7 mouse cellular contexts compared by ENCODE assay signal in genomic region chr2:5314530-5315166, GRCm38 (mm10).
DNase-seq lines count a peak whose midpoint lies in the region; ATAC-seq lines count a peak whose summit lies in the region.

No protein-coding gene starts in this region.

- no peaks in the 10 kb centered on the region for H3K27me3 ChIP-seq in embryonic facial prominence, embryonic 11.5 days (ENCODE audit: control insufficient read depth, insufficient read depth, low read length)
- no peaks in the 10 kb centered on the region for H3K27me3 ChIP-seq in hindbrain, embryonic 15.5 days
- no peaks in the 10 kb centered on the region for H3K27me3 ChIP-seq in neural tube, embryonic 11.5 days (ENCODE audit: control insufficient read depth, insufficient read depth, low read length)

- H3K4me2 ChIP-seq in embryonic facial prominence, embryonic 11.5 days (ENCODE audit: low read depth, low read length): no peak overlapping the region
- no peak overlapping the region for H3K4me2 ChIP-seq in hindbrain, embryonic 15.5 days
- H3K4me2 ChIP-seq in neural tube, embryonic 11.5 days (ENCODE audit: low read depth): no peak overlapping the region

- peak; percentile 87 for ATAC-seq in embryonic facial prominence, embryonic 11.5 days (replicated peaks; ENCODE audit: insufficient number of reproducible peaks, low FRiP score, low TSS enrichment, low read depth)
- ATAC-seq in hindbrain, embryonic 15.5 days (ENCODE audit: low FRiP score, low read depth): peak; percentile 71
- ATAC-seq in neural tube, embryonic 11.5 days (ENCODE audit: insufficient read depth, low FRiP score, low TSS enrichment): peak; percentile 79; the same call in 1 of the 2 replicates

- no peaks in the 10 kb centered on the region for H3K36me3 ChIP-seq in embryonic facial prominence, embryonic 11.5 days (replicated peaks; ENCODE audit: control insufficient read depth, insufficient read depth, low read depth, low read length)
- no peaks in the 10 kb centered on the region for H3K36me3 ChIP-seq in hindbrain, embryonic 15.5 days
- H3K36me3 ChIP-seq in neural tube, embryonic 11.5 days (ENCODE audit: control insufficient read depth, insufficient read depth, low read length): no peaks in the 10 kb centered on the region

- 24% methylated on average over 9 of the region's 9 CpGs for WGBS in embryonic facial prominence, embryonic 11.5 days
- 9% methylated on average over 9 of the region's 9 CpGs for WGBS in hindbrain, embryonic 15.5 days
- WGBS in neural tube, embryonic 11.5 days: 26% methylated on average over 9 of the region's 9 CpGs

- no peak overlapping the region for H3K27ac ChIP-seq in embryonic facial prominence, embryonic 11.5 days (replicated peaks; ENCODE audit: low read depth, low read length)
- peak overlapping the region; percentile 61 for H3K27ac ChIP-seq in hindbrain, embryonic 15.5 days (replicated peaks)
- H3K27ac ChIP-seq in neural tube, embryonic 11.5 days (ENCODE audit: low read depth, low read length): peak overlapping the region; percentile 1; the same call in 1 of the 2 replicates

- no peaks in the 10 kb centered on the region for H3K9me3 ChIP-seq in embryonic facial prominence, embryonic 11.5 days (replicated peaks; ENCODE audit: control insufficient read depth, low read length)
- H3K9me3 ChIP-seq in hindbrain, embryonic 15.5 days: no peaks in the 10 kb centered on the region
- H3K9me3 ChIP-seq in neural tube, embryonic 11.5 days (ENCODE audit: control insufficient read depth, low read length): no peaks in the 10 kb centered on the region

- H3K4me1 ChIP-seq in embryonic facial prominence, embryonic 11.5 days (ENCODE audit: control insufficient read depth, insufficient read depth, low read length): no peaks in the 10 kb centered on the region
- H3K4me1 ChIP-seq in hindbrain, embryonic 15.5 days (replicated peaks): peaks cover 14% of the 10 kb centered on the region
- peaks cover 11% of the 10 kb centered on the region for H3K4me1 ChIP-seq in neural tube, embryonic 11.5 days (ENCODE audit: control insufficient read depth, insufficient read depth, low read length)

- peak; percentile 30 for DNase-seq in R1 (ENCODE audit: low read depth, low spot score)
- DNase-seq in embryonic facial prominence, embryonic 11.5 days (ENCODE audit: low spot score): peak; percentile 26
- DNase-seq in neural tube, embryonic 11.5 days (ENCODE audit: low spot score): peak; percentile 64
- DNase-seq in left cerebral cortex, adult 18-20 months (ENCODE audit: low spot score in 2 of 2): no peak
- DNase-seq in gastrocnemius, postnatal 10 days: no peak
- DNase-seq in cerebellum, postnatal 14 days: no peak

- no peak overlapping the region for H3K4me3 ChIP-seq in embryonic facial prominence, embryonic 11.5 days (ENCODE audit: low read depth, low read length)
- H3K4me3 ChIP-seq in hindbrain, embryonic 15.5 days: no peak overlapping the region
- no peak overlapping the region for H3K4me3 ChIP-seq in neural tube, embryonic 11.5 days (ENCODE audit: low read depth, low read length)

- no peak overlapping the region for H3K9ac ChIP-seq in embryonic facial prominence, embryonic 11.5 days (replicated peaks; ENCODE audit: low read length)
- no peak overlapping the region for H3K9ac ChIP-seq in hindbrain, embryonic 15.5 days
- H3K9ac ChIP-seq in neural tube, embryonic 11.5 days (ENCODE audit: low read length): no peak overlapping the region

Comparison
In these comparisons a context has a peak if more than half of its experiments do, and no peak if none do; other contexts are left out.
1. DNase-seq: peak in R1 (single experiment), embryonic facial prominence, embryonic 11.5 days (single experiment) and neural tube, embryonic 11.5 days (single experiment); none in left cerebral cortex, adult 18-20 months (0 of 2), gastrocnemius, postnatal 10 days (single experiment) and cerebellum, postnatal 14 days (0 of 2).
2. Peak in every context shown above with its lines, with median percentiles within 50 percentile points of each other: ATAC-seq.